Mouse (Mus musculus) bone marrow, adult 2 months (tissue): ENCODE data around the gene Sys1. TPM values are rescaled to one million over a fixed set of nuclear protein-coding genes. Genes with fewer than 3 reads are reported as not detected.

Experiments
- H3K27ac ChIP-seq: fragments of 200-500 bp; 2 replicates; pipeline ENCODE4 v1.5.1; 2012; ENCODE audit warnings: low read depth, mild to moderate bottlenecking, control low read depth, inconsistent platforms, low read length; ENCODE audit not compliant: control insufficient read depth, poor library complexity, insufficient read depth
- H3K4me1 ChIP-seq: fragments of 200-500 bp; 2 replicates; pipeline ENCODE4 v1.6.1; 2011; ENCODE audit warnings: low read length; ENCODE audit not compliant: control insufficient read depth, insufficient read depth
- H3K4me3 ChIP-seq: fragments of 200-500 bp; replicated peaks from 2 replicates; pipeline ENCODE3; 2011; ENCODE audit warnings: mild to moderate bottlenecking, low read depth, low read length, control low read depth; ENCODE audit not compliant: control insufficient read depth
- CTCF ChIP-seq: fragments of 200-500 bp; IDR thresholded peaks from 2 replicates; pipeline ENCODE4 v1.5.1; 2011; ENCODE audit warnings: low read length, control low read depth; ENCODE audit not compliant: control insufficient read depth, insufficient read depth
- POLR2A ChIP-seq: fragments of 200-500 bp; IDR thresholded peaks from 2 replicates; pipeline ENCODE4 v1.6.1; 2011; ENCODE audit warnings: low read depth, mild to moderate bottlenecking, control low read depth, low read length, borderline replicate concordance; ENCODE audit not compliant: control insufficient read depth
- WGBS: fragments of 180-500 bp; shearing (Covaris S2); methylation state at CpG from one replicate; pipeline ENCODE4 v1.1.7; 2018; 5-methylcytosine and 5-hydroxymethylcytosine counted together
- polyA plus RNA-seq: library from polyadenylated mRNA; stranded (reverse); fragments of >200 nt; gene quantifications from 2 replicates; pipeline ENCODE4 v1.2.4, GENCODE M21; 2011; ENCODE audit warnings: low replicate concordance; ENCODE audit not compliant: missing spikeins, insufficient read depth, insufficient read length

Sys1 gene
- polyA plus RNA-seq, 1 experiment: 26.7 TPM

GRCm38 (mm10) chr2:164499317-164499716 lies 42.6 kb downstream of the Sys1 start:
- TF ChIP-seq CTCF: no peak
- TF ChIP-seq POLR2A: no peak
- H3K27ac ChIP-seq: no peak overlapping the region
- WGBS: 81% methylated on average over 5 of the region's 5 CpGs
- no peaks in the 10 kb centered on the region for H3K4me1 ChIP-seq
- no peak overlapping the region for H3K4me3 ChIP-seq

GRCm38 (mm10) chr2:164500511-164500910 lies 43.7 kb downstream of the Sys1 start:
- TF ChIP-seq POLR2A (no peak), CTCF (no peak)
- Histone ChIP-seq H3K27ac (no peak overlapping the region), H3K4me1 (no peaks in the 10 kb centered on the region), H3K4me3 (no peak overlapping the region)
- 90% methylated on average over 7 of the region's 7 CpGs for WGBS

GRCm38 (mm10) chr2:164504919-164505318 lies 48.2 kb downstream of the Sys1 start:
- H3K27ac ChIP-seq: no peak overlapping the region
- no peaks in the 10 kb centered on the region for H3K4me1 ChIP-seq
- TF ChIP-seq CTCF (no peak), POLR2A (no peak)
- no peak overlapping the region for H3K4me3 ChIP-seq
- WGBS: 90% methylated on average over 3 of the region's 3 CpGs

DNA sequence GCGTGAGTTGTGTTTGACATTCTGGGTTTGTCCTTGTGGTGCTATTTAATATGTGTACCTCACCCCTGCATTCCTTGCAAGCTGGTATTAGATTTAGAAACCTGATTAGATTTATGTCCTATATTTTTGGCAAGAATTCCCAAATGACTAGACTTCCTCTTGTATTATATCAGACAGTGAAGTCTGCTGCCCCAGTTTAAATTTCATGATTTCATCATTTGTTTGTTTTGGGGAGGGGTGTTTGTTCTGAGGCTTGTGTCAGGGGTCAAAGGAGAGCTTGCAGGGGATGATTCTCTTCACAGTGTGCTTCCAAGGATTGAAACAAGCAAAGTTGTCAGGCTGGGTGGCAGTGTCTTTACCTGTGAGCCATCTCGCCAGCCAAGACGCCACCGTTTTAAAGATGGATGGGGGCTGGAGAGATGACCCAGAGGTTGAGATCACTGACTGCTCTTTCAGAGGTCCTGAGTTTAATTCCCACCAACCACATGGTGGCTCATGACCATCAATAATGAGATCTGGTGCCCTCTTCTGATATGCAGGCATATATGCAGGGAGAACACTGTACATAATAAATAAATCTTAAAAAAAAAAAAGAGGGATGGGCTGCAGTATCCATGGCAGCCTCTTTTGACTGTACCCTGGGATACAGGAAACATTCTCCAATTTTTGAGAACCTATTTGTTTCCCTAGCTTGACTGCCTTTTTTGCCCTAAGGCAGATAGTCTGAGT lies 49.0 kb downstream of the Sys1 start:
- 90% methylated on average over 4 of the region's 4 CpGs for WGBS
- H3K4me3 ChIP-seq: no peak overlapping the region
- TF ChIP-seq POLR2A (no peak), CTCF (no peak)
- no peak overlapping the region for H3K27ac ChIP-seq
- H3K4me1 ChIP-seq: no peaks in the 10 kb centered on the region

DNA sequence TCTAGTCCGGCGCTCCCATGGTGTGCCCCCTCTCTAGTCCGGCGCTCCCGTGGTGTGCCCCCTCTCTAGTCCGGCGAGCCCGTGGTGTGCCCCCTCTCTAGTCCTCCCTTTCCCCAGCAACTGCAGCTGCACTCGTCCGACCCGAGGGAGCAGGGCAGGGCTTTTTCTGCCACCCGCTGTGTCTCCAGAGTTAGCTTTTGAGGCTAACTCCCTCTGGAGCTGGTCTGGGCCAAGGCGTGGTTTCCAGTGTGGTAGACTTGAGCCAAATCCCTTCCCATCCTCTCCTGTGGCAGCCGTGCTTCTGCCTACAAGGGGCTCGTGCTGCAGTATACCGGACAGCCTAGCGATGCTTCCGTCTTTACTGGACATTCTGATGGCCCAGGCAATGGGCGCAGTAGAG lies 51.0 kb downstream of the Sys1 start:
- WGBS: 90% methylated on average over 19 of the region's 19 CpGs
- no peak overlapping the region for H3K27ac ChIP-seq
- TF ChIP-seq POLR2A (no peak), CTCF (no peak)

DNA sequence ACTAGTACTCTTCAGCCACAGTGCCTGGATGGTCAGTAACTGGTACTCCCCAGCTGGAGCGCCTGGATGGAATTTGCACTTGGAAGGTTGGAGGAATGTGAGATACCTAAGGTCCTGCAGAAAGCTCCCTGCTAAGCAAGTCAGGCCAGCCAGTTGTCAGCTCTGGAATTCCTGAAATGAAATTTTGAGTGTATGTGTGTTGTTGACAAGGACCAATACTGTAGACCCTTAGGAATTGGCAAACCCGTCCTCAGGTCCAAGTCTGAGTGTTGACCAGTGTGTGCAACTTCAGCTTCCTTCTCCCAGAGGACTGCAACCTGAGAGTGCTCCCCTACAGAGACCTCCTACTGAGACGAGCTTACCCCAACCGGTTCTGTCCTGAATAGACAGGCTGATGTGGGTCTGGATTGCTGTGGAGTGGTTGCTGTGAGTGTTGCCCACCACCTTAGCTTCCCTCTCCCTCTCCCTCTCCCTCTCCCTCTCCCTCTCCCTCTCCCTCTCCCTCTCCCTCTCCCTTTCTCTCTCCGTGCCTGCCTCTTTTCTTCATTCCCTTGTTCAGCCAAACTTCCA lies 53.9 kb downstream of the Sys1 start:
- Histone ChIP-seq H3K27ac (no peak overlapping the region), H3K4me1 (no peaks in the 10 kb centered on the region), H3K4me3 (no peak overlapping the region)
- WGBS: 65% methylated on average over 5 of the region's 5 CpGs
- TF ChIP-seq CTCF: no peak
- no peak for TF ChIP-seq POLR2A

More for the DNA sequence above, 51.0 kb downstream of the Sys1 start:
- H3K4me3 ChIP-seq: no peak overlapping the region
- H3K4me1 ChIP-seq: no peaks in the 10 kb centered on the region

- no peak for TF ChIP-seq CTCF
- no peaks in the 10 kb centered on the region for H3K4me1 ChIP-seq
- WGBS: 52% methylated on average over 13 of the region's 14 CpGs
- H3K4me3 ChIP-seq: no peak overlapping the region
- H3K27ac ChIP-seq: no peak overlapping the region
Observed at GRCm38 (mm10) chr2:164512121-164512909, 55.6 kb downstream of the Sys1 start.

- TF ChIP-seq CTCF (no peak), POLR2A (no peak)
- 70% methylated on average over 8 of the region's 8 CpGs for WGBS
- Histone ChIP-seq H3K27ac (no peak overlapping the region), H3K4me1 (no peaks in the 10 kb centered on the region), H3K4me3 (no peak overlapping the region)
Observed at GRCm38 (mm10) chr2:164513389-164513788, 56.6 kb downstream of the Sys1 start.
